Mouse (Mus musculus) NIH3T3 (cell line): ENCODE results near the gene Fam193a.

Experiments used
- DNase-seq: peaks from one replicate; pipeline ENCODE4 v3.0.0-alpha.2; 2012; ENCODE audit warnings: low read depth

Gene Fam193a

GRCm38 (mm10) chr5:34381700-34382099 lies 12.0 kb downstream of the Fam193a start:
- no peak for DNase-seq

GRCm38 (mm10) chr5:34385616-34386015 lies 15.9 kb downstream of the Fam193a start:
- DNase-seq: no peak

GRCm38 (mm10) chr5:34386744-34387143 lies 17.0 kb downstream of the Fam193a start:
- DNase-seq: no peak

- DNase-seq: no peak
Measured at GRCm38 (mm10) chr5:34393251-34393650, 23.5 kb downstream of the Fam193a start.

GRCm38 (mm10) chr5:34395347-34395746 lies 25.6 kb downstream of the Fam193a start:
- no peak for DNase-seq

- DNase-seq: no peak
Measured at GRCm38 (mm10) chr5:34395850-34396540, 26.3 kb downstream of the Fam193a start.

- no peak for DNase-seq
Measured at GRCm38 (mm10) chr5:34397866-34398265, 28.1 kb downstream of the Fam193a start.

GRCm38 (mm10) chr5:34398326-34398725 lies 28.6 kb downstream of the Fam193a start:
- DNase-seq: no peak

- no peak for DNase-seq
Measured at GRCm38 (mm10) chr5:34407366-34407918, 37.7 kb downstream of the Fam193a start.

- no peak for DNase-seq
Measured at GRCm38 (mm10) chr5:34409002-34409401, 39.3 kb downstream of the Fam193a start.

GRCm38 (mm10) chr5:34410819-34411218 lies 41.1 kb downstream of the Fam193a start:
- no peak for DNase-seq

- peak; percentile 66 for DNase-seq
Measured at GRCm38 (mm10) chr5:34413921-34414320, 44.2 kb downstream of the Fam193a start.

GRCm38 (mm10) chr5:34417251-34418008 lies 47.7 kb downstream of the Fam193a start:
- no peak for DNase-seq

- no peak for DNase-seq
Measured at GRCm38 (mm10) chr5:34419188-34419587, 49.5 kb downstream of the Fam193a start.

GRCm38 (mm10) chr5:34430776-34431175 lies 61.0 kb downstream of the Fam193a start:
- DNase-seq: no peak

- DNase-seq: no peak
Measured at GRCm38 (mm10) chr5:34433786-34434185, 64.1 kb downstream of the Fam193a start.

GRCm38 (mm10) chr5:34434241-34434640 lies 64.5 kb downstream of the Fam193a start:
- DNase-seq: peak; percentile 21

GRCm38 (mm10) chr5:34438052-34438451 lies 68.3 kb downstream of the Fam193a start:
- DNase-seq: no peak

GRCm38 (mm10) chr5:34438659-34439058 lies 68.9 kb downstream of the Fam193a start:
- DNase-seq: no peak

- no peak for DNase-seq
Measured at GRCm38 (mm10) chr5:34439768-34440167, 70.0 kb downstream of the Fam193a start.

GRCm38 (mm10) chr5:34441797-34442196 lies 72.1 kb downstream of the Fam193a start:
- DNase-seq: no peak

GRCm38 (mm10) chr5:34446207-34446606 lies 76.5 kb downstream of the Fam193a start:
- peak; percentile 21 for DNase-seq

GRCm38 (mm10) chr5:34458994-34459393 lies 89.3 kb downstream of the Fam193a start:
- DNase-seq: no peak
